Mouse (Mus musculus) testis, adult 2 months (tissue): ENCODE measurements around the gene Ngly1.

Experiments
- CTCF ChIP-seq: fragments of 200-500 bp; IDR thresholded peaks from 2 replicates; pipeline ENCODE4 v1.5.1; 2012; ENCODE audit warnings: low read depth, mild to moderate bottlenecking, inconsistent platforms, low read length, moderate library complexity; ENCODE audit not compliant: control insufficient read depth, insufficient read depth, insufficient replicate concordance
- POLR2A ChIP-seq: fragments of 200-500 bp; IDR thresholded peaks from 2 replicates; pipeline ENCODE4 v1.6.1; 2012; ENCODE audit warnings: low read depth, mild to moderate bottlenecking, inconsistent platforms, low read length, moderate library complexity; ENCODE audit not compliant: control insufficient read depth

DNA sequence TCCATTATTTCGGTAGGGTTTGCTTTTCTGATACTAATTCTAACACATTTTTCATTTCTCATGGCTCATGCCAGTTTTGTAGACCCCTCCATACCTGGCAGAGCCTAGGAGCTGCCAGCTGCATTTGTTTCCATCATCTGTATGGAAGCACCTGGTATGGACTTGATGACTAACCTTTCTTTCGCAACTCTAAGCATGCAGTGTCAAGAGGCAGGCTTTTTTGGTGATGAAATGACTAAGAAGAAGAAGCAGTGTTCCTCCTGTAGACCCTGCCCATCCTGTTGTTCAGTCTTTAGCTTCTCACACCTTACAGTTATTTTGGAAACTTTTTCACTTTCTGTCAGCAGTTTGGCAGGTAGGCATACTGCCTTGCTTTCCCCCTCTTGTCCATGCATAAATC, 20.7 kb downstream of the Ngly1 start:
- TF ChIP-seq POLR2A (no peak), CTCF (no peak)
